Mouse (Mus musculus) fat pad, adult 2 months (tissue): ENCODE measurements around the gene Tmem131.
"Not testable (repeated sequence)": the region's sequence is repeated elsewhere in the genome, so short reads cannot be mapped to it uniquely, and the experiment has no call there.

Experiments
- DNase-seq: peaks from one replicate; pipeline ENCODE4 v3.0.0-alpha.2; 2011; ENCODE audit warnings: low read depth, low spot score; ENCODE audit errors: extremely low read depth

The Tmem131 gene

DNA sequence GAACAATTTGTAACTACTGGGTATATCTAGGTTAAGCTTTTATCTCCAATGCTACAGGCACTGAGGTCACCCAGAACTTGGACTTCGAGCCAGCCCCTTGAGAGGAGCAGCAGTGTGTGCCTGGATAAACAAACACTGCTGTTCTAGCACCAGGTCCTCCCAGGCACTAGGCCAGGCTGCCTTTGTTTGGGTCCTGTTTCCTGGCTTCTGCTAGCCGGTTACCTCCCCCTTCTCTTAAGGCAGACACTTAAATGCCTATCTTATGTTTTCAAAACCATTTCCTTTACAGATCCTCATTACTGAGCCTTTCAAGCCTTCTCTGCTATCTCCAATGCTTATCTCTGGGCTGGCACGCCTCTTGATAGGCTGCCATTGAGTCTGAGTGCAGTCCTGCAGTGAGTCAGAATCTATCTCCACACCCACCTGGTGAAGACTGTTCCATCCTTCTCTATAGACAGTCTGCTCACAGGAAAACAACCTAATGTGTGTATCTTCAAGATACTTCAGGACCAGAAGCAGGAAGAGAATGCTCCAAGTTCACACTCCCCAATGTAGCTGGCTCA is 23.2 kb downstream of the Tmem131 start:
- no peak for DNase-seq

GRCm38 (mm10) chr1:36919728-36920127 is 23.7 kb downstream of the Tmem131 start:
- no peak for DNase-seq

GRCm38 (mm10) chr1:36917423-36917822 is 26.0 kb downstream of the Tmem131 start:
- DNase-seq: no peak

DNA sequence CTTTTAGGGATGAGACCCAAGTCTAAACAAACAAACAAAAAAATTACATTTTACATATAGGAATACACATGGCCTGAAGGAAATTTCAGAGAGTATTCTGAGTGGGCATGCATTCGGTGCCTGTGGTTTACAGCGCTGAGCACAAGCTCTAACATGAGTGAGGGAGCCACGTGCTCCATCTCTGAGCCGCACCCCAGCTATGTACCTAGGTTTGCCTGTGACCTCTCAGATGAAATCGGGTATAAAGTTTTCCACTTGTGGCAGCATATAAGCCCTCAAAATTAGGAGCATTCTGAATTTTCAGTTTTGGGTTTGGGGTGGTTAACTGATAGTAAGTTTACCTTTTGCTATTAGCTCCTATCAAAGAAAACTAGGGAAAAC is 28.3 kb downstream of the Tmem131 start:
- DNase-seq: no peak

DNA sequence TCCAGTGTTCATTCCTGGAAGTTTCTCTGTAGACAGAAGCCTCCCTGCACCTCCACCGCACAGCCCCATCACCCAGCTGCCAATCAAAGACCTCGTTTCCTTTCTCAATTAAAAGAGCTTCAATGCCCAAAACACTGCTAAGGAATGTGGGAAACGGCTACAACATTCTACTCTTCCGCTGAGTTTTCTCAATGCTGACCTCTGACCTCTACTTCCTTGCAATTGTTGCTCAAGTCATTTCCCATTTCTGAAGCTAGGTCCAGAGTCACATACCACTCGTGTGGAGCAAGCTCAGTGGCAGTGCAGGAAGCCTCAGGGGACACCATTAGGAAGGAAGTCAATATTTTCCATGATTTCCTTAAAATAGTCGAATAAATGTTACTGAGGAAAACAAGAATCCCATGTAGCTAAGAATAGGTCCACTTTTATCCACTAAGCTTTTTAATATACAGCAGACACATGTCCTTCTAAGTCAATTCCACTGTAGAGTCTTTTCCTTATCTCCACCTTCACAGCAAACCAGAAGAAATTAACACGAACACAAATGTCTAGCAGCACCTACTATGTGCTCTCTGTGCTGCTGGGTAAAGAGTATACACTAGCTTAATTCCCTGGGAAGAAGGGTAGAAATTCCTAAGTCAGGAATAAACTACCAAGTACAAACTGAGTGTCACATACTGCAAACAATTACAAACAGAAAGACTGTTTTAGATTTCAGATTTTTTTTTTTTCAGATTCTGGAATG is 28.8 kb downstream of the Tmem131 start:
- no peak for DNase-seq

DNA sequence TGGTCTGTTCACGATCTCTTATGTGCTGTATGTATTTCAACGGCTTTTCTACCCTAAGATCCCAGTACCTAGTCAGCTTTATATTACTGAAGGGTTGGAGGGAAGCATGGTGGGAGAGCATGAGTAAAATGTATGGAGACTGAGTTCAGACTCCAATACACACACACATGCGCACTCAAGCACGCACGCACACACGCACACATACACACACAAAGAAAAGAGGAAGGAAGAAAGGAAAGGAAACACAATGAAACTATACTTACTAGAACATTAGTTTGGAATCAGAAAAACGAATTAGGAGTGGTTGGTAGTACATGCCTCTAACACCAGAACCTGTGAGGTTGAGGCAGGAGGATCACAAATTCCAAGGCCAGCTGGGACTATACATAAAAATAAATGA is 29.7 kb downstream of the Tmem131 start:
- no peak for DNase-seq

GRCm38 (mm10) chr1:36912239-36912638 is 31.2 kb downstream of the Tmem131 start:
- no peak for DNase-seq

- no peak for DNase-seq
Measured at GRCm38 (mm10) chr1:36911603-36912002, 31.9 kb downstream of the Tmem131 start.

- no peak for DNase-seq
Measured at GRCm38 (mm10) chr1:36910397-36910796, 33.1 kb downstream of the Tmem131 start.

- DNase-seq: not testable (repeated sequence)
Measured at GRCm38 (mm10) chr1:36909965-36910364, 33.5 kb downstream of the Tmem131 start.

DNA sequence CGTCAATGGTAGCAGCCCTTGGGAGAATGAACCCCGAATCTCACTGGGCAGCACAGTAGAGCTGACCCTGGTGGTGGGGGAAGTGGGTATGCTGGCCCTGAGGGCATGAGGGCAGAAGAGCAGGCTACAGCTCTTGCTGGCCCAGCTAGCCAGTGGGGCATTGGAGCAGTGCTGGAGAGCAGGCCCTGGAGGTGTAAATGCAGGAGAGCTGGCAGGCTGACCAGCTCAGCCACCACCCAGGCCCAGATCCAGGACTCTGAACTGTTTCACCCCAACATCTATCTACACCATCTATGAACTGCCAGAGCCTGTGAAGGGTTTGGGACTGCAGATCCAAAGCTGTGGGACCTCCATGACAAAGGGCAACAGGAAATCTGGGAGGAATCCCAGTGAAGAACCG is 38.2 kb downstream of the Tmem131 start:
- no peak for DNase-seq

- DNase-seq: peak; percentile 59
Measured at GRCm38 (mm10) chr1:36904489-36904888, 39.0 kb downstream of the Tmem131 start.

DNA sequence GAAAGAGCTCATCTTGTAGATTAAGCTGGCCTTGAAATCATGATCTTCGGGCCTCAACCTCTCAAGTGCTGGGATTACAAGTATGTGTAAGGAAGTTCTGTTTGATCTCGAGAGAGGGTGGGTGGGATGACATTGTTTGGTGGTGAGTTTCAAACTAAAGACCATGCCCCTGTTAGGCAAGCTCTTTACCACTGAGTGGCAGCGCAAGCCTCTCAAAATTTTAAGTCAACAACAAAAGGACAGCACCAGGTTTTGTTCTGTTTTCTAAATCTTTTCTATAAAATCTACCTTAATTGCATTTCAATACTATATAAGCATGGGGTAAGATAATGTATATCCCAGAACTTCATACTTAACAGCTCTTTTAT is 39.4 kb downstream of the Tmem131 start:
- no peak for DNase-seq

DNA sequence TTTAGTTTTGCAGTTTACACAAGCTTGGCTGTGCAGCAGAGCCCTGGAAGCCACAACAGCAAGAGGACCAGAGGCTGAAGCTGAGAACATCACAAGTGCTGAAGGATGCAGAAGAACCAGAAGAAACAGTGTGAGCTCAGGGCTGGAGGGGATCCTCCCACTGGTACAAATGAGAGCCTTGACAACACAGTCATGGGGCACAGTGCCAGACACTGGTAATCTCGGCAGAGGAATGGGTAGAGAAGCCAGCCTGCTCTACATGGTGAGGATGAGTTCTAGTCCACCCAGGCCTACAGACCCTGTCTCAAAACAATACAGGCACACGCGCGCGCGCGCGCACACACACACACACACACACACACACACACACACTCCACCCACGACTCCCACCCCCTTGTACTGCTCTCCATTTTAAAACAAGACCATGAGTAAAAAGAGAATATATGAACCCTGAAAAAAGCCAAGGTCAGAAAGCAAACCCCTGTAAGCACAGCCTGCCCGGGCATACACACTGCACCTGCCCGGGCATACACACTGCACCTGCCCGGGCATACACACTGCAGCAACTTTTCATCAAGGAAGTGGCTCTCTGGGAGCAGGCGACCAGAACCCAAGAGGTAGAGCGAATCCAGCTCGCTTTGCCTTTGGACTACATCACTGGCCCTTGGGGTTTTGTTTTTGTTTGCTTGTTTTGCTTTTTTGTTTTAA is 39.9 kb downstream of the Tmem131 start:
- no peak for DNase-seq

DNA sequence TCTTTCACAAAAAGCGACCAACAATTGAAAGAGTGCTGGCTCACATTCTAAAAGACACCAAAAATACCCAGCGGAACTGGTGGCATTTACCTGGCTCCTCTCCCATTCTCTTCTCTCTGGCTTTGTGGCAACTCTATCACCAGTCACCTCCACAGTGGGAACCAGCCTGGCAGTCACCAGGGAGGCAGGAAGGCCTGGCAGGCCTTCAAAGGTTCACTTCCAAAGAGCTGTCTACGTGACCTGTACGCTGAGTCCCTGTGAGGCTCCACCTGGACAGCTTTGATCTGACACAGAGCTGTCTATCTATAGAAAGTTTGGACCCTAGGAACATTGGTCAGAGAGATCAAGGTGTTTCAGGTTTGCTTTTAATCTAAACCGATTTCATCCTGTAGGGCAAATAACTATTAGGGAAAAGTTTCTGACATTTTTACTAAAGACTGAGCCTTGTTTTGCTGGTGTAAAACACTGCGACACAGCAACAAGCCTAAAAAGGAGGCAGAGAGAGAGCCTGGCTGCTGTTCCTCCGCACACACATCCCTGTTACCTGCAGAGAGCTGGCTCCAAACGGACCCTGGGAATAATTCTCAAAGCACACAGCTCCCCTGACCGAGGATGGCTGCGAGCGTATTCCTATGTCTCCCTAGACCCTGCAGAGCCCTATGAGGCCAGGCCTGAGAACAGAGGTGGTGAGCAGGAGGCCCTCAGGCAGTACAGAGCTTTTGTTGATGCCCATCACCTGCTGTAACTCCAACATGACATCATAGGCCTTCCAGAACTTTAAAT is 40.7 kb downstream of the Tmem131 start:
- no peak for DNase-seq

DNA sequence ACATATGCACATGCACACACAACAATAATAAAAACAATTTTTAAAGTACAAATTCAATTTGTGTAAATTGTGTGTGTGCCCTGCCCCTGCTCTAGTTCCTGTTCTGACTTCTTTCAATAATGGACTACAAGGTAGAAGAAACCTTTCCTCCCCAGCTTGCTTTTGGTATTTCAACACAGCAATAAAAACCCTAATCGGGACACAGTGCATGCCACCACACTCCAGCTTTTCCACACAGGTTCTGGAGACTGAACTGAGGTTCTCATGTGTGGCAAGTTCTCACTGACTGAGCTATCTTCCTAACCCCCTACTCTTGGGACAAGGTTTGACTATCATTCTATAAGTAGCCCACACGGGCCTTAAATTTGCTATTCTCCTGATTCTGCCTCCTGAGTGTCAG is 43.8 kb downstream of the Tmem131 start:
- DNase-seq: peak; percentile 37

DNA sequence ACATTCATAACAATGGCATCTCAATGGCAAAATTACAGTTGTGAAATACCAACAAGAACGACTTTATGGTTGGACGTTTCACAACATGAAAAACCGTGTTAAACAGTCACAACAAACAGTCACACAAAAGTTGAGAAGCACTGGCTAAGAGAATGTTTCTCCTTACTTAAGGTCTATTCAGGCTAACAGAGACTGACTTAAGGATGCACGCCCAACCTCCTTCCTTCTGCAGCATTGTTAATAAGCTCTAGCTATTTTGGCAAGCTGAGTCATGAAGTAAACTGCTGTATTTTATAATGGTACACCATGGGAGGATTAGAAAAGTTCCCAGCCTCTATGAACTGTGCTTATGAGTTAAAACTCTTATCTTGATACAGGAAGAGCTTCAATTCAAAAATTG is 47.0 kb downstream of the Tmem131 start:
- no peak for DNase-seq

GRCm38 (mm10) chr1:36895452-36895851 is 48.0 kb downstream of the Tmem131 start:
- DNase-seq: no peak

DNA sequence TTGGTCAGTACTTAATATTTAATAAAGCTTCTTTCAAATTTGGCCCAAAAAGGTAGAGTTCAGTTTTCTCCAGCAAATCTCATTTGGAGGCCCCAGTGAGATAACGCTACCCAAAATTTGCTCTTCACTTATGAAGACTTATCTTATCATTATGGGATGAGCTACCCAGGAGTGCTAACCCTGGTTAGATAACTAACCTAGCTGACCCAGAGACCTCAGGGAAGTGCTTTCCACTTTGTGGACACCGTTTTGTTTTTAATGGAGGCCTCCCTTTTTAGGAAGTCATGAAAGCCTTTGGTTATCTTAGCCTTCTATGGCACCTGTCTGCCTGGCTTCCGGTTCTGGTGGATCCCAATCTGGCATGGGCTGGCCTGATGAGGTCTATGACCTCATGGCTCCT is 49.3 kb downstream of the Tmem131 start:
- no peak for DNase-seq

GRCm38 (mm10) chr1:36893720-36894119 is 49.7 kb downstream of the Tmem131 start:
- DNase-seq: not testable (repeated sequence)

- no peak for DNase-seq
Measured at GRCm38 (mm10) chr1:36893146-36893545, 50.3 kb downstream of the Tmem131 start.

GRCm38 (mm10) chr1:36892461-36892860 is 51.0 kb downstream of the Tmem131 start:
- no peak for DNase-seq
